Mouse (Mus musculus) adrenal gland, adult 2 months (tissue): Measurements from ENCODE around the gene Fads3. TPM values are rescaled to one million over a fixed set of nuclear protein-coding genes. Genes with fewer than 3 reads are reported as not detected.
A peak's percentile ranks its signal among the peaks of the same experiment; 100 is the strongest.

Experiments used
- DNase-seq: peaks from one replicate; pipeline ENCODE4 v3.0.0; 2021
- long read RNA-seq: library from polyadenylated mRNA; stranded (forward); transcript quantifications from one replicate; pipeline ENCODE4 v2.0.0, GENCODE M21; 2021
- polyA plus RNA-seq: library from polyadenylated mRNA; depleted of rRNA; stranded (reverse); fragments of >200 nt; gene quantifications from 2 replicates; pipeline ENCODE4 v1.2.3, GENCODE M21; 2012; rRNA removed
- total RNA-seq, 2 experiments: library from RNA; stranded (reverse); gene quantifications; 2 replicates each; pipeline ENCODE4 v1.2.3; 2021

Gene Fads3
- total RNA-seq (10 to 100 TPM; 13.3 to 17.6 TPM), polyA plus RNA-seq (57.7 and 61.3 TPM in 2 replicates)
- long read RNA-seq, transcript Fads3-201 (12 exons, 3,687 nt), result major isoform, 13 of 19 reads
- long read RNA-seq, partial matches to known transcripts, result 3 of 19 reads
- long read RNA-seq, other reads (novel, unspliced or antisense), result 3 of 19 reads

GRCm38 (mm10) chr19:10041388-10042148 is at the start of gene Fads3:
Fads3 (plus strand) TSS chr19:10041569.
- peak; percentile 89 for DNase-seq

DNA sequence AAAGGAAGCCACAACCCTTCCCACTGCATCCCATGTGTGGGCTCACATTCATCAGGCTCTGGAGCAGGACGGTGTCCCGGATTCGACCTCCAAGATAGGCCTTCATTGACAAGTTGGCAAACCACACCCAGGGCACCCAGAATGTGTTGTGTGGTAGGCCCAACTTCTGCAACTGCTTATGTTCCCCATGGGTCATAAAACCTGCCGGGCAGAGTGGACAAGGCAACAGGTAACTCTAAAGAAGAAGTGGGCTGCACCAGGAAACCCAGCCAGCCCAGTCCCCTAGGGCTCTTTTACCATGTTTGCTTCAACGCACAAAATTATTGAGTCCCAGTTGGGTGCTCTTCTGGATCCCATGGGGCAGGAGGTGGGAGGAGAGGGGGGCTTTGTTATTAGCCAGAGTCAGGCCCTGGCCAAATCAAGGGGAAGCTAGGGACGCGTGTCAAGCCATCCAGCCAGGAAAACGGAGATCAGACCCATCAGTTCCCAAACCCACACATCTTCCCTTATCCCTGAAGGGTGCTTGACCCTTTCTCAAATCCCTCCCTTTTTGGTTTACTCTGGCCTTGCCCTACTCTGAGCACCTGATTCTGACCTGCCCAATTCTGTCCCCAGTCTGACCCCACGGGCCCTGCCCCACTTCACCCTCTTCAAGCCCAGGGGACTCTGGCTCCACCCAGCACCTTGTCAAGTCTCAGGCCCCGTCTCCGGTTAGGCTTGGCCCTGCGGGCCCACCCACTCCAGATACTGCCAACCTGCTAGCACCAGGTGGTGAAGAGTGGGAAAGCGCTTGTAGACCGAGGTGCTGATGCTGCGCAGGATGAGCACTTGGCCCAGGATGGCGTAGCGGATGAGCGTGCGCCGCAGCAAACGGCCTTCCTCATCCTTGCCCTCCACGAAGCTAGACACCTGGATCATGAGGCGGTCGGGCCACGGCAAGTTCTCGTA is 49.1 kb upstream of the Fads3 start:
- DNase-seq, result no peak

GRCm38 (mm10) chr19:9993036-9993656 is 48.2 kb upstream of the Fads3 start:
- DNase-seq, result peak; percentile 87

DNA sequence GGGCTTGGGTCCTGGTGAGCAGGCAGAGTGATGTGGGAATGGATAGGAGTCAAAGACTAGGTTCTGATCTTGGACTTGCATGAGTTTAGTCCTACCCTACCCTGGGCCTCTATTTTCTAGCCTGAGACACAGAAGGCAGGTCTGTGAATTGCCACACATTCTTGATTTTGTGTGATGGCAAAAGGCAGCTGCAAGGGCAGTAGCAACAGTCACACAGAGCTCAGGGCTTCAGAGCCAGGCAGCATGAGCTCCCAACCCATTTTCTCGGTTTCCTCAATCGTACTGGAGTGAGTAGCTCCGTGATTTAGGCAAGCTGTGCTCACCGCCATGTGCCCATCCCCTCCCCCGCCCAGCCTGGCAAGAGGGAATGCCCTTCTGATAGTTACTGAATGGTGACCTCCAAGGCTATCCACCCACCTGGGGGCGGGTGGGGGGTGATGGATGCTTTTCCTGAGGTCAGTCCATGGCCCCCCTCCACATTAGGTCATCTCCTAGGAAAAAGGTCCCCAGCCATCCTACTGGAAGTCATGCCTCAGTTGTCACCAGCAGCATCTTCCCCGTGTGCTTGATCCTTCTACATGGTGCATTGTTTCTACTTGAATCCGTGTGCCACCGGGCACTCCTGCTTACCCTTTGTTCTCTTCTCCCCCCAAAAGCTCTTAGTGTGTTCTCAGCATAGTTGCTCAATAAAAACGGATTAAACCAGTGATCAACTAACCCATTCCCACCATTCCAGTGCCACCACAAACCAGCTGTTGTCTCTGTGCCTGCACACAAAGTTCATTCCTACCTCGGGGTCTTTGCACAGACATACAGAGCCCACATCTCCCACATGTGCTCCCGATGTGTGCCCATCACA is 43.9 kb upstream of the Fads3 start:
- no peak for DNase-seq

- no peak for DNase-seq
These were observed 43.3 kb upstream of the Fads3 start for GRCm38 (mm10) chr19:9998063-9998416.

- DNase-seq, result no peak
These were observed 42.5 kb upstream of the Fads3 start for GRCm38 (mm10) chr19:9998736-9999486.

- peak; percentile 42 for DNase-seq
These were observed 41.0 kb upstream of the Fads3 start for GRCm38 (mm10) chr19:10000330-10000729.

DNA sequence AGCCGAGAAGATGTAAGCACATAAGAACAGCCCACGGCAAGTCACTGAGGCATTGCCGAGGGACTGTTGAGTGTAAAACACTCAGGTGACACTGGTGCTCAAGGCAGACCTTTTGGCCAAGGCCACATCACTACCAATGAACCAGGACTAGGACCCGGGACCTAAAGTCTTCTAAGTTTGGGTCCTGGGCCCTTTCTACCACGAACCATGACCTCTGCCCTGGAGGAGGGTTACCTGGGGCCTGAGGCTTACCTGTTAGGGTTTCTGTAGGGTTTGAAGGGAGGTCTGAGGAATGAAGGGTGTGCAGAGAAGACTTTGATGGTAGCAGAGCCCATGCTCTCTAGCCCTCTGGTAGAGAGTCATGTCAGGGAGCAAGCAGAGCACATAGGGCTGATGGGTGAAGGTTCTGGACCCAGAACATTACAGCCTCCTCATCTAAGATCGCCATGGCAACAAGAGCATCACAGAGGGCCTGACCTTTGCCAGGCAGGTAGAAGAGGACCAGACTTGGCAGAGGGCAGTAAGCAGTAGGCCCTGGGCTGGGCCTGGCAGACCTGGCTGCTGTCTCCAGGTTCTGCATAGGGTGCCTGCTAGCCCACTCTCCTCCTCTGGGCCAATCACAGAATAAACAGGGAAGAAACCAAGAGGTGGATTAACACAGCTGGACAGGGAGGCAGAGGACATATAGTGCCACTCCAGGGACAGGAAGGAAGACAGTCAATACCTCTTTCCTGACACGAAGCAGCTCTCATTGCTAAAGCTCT is 40.0 kb upstream of the Fads3 start, which contains the start of the genes Best1 and Rab3il1:
TSS of gene Best1 (minus strand) at position 428 of the 764 bp plus-strand sequence.
TSS of gene Rab3il1 (plus strand) at position 464 of the 764 bp plus-strand sequence.
- DNase-seq, result no peak

- no peak for DNase-seq
These were observed 37.7 kb upstream of the Fads3 start for GRCm38 (mm10) chr19:10003696-10004095.

- DNase-seq, result no peak
These were observed 30.0 kb upstream of the Fads3 start for GRCm38 (mm10) chr19:10011408-10011807.

GRCm38 (mm10) chr19:10012827-10013278 is 28.5 kb upstream of the Fads3 start:
- DNase-seq, result no peak

- no peak for DNase-seq
These were observed 28.0 kb upstream of the Fads3 start for GRCm38 (mm10) chr19:10013348-10013747.

DNA sequence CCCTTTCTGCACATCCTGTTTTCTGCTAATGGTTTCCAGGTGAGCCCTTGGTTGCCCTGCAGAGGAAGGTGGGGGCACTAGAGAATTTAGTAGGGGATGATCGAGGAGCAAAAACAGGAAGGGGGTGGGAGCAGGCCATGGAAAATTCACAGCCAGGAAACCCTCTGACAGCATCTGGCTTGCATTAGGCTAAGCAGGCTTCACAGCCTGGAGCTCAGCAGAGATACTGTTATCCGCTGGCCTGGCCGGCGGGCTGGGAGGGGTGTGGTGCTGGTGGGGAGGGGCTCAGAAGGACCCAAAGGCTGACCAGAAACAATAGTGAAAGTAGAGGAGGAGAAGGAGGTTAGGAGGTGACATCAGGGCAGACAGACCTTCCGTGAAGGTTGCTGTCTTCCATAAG is 27.5 kb upstream of the Fads3 start:
- no peak for DNase-seq

DNA sequence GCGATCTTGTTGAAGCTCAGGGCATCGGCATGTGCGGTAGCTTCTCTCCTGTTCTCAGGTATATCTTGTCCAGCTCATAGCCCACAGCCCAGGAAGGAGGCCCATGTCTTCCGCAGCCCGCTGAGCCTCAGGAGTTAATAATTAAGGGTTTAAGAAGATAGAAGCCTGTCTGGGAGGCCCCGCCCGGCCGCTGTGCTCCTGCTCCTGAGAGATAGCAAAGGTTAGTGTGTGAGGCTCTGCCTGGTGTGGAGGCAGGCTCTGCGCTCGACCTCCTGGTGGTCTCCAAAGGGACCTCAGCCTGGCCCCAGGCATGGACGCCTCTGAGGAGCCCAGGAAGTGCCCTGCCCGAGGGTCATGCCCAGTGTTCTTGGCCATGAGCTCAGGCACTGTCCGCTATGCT is 26.5 kb upstream of the Fads3 start:
- no peak for DNase-seq

- DNase-seq, result no peak
These were observed 25.9 kb upstream of the Fads3 start for GRCm38 (mm10) chr19:10015442-10015841.

DNA sequence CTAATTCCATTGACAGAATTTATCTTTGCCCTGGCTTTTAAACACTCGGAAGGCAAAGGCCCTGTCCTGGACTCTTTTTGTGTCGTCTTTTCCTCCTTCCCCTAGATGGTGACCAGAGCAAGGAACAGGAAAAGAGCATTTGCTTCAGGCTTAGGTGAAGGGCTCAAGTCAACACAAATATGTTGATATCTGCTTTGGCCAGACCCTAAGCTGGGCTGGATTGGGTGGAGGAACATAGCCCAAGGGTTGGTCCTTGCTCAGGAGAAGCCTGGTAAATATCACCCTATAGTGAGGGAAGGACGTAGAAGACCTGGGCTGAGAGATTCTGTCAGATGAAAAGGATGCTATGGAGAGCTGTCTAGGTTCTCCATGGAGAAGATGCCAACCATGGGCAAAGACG is 25.2 kb upstream of the Fads3 start:
- DNase-seq, result no peak

GRCm38 (mm10) chr19:10017637-10018526 is 23.5 kb upstream of the Fads3 start:
- DNase-seq, result peak; percentile 97

GRCm38 (mm10) chr19:10018527-10018818 is 22.9 kb upstream of the Fads3 start:
- no peak for DNase-seq
